Mouse (Mus musculus) thymus, postnatal 4 days (tissue): ENCODE measurements around the gene Ttc37.

Source experiments
- DNase-seq: peaks from one replicate; pipeline ENCODE4 v3.0.0; 2021

Gene Ttc37

GRCm38 (mm10) chr13:76098493-76099303 is at the start of gene Ttc37, which contains the start of gene Arsk:
Gene Ttc37 (plus strand): TSS chr13:76098734.
Gene Arsk (minus strand): TSS chr13:76098660.
- DNase-seq, result peak; percentile 95

- peak; percentile 26 for DNase-seq
These were observed 42.9 kb upstream of the Ttc37 start for GRCm38 (mm10) chr13:76055391-76056232.

GRCm38 (mm10) chr13:76056261-76056724 is 42.2 kb upstream of the Ttc37 start:
- peak; percentile 78 for DNase-seq

- no peak for DNase-seq
These were observed 41.7 kb upstream of the Ttc37 start, which contains the start of gene Gpr150 for GRCm38 (mm10) chr13:76056896-76057266. Gene Gpr150 (minus strand): TSS chr13:76056996.

GRCm38 (mm10) chr13:76057267-76058069 is 41.1 kb upstream of the Ttc37 start:
- no peak for DNase-seq

- DNase-seq, result no peak
These were observed 38.9 kb upstream of the Ttc37 start for GRCm38 (mm10) chr13:76059591-76059990.

GRCm38 (mm10) chr13:76062126-76062525 is 36.4 kb upstream of the Ttc37 start:
- DNase-seq, result no peak

- no peak for DNase-seq
These were observed 36.0 kb upstream of the Ttc37 start for GRCm38 (mm10) chr13:76062569-76062968.

GRCm38 (mm10) chr13:76063548-76063947 is 35.0 kb upstream of the Ttc37 start:
- no peak for DNase-seq

GRCm38 (mm10) chr13:76064363-76064945 is 34.1 kb upstream of the Ttc37 start:
- no peak for DNase-seq

- DNase-seq, result no peak
These were observed 24.2 kb upstream of the Ttc37 start for GRCm38 (mm10) chr13:76074323-76074722.

- DNase-seq, result no peak
These were observed 430 bp upstream of the Ttc37 start for GRCm38 (mm10) chr13:76098116-76098492.

- no peak for DNase-seq
These were observed 3.5 kb downstream of the Ttc37 start for GRCm38 (mm10) chr13:76101989-76102388.

- DNase-seq, result no peak
These were observed 10.7 kb downstream of the Ttc37 start for GRCm38 (mm10) chr13:76109069-76109824.

- no peak for DNase-seq
These were observed 30.3 kb downstream of the Ttc37 start for GRCm38 (mm10) chr13:76128799-76129198.

- DNase-seq, result no peak
These were observed 33.9 kb downstream of the Ttc37 start for GRCm38 (mm10) chr13:76132415-76132814.

- no peak for DNase-seq
These were observed 40.3 kb downstream of the Ttc37 start for GRCm38 (mm10) chr13:76138862-76139261.

- DNase-seq, result no peak
These were observed 42.7 kb downstream of the Ttc37 start for GRCm38 (mm10) chr13:76141117-76141808.

GRCm38 (mm10) chr13:76150483-76150882 is 51.9 kb downstream of the Ttc37 start:
- no peak for DNase-seq

GRCm38 (mm10) chr13:76157099-76157498 is 58.6 kb downstream of the Ttc37 start:
- DNase-seq, result no peak

GRCm38 (mm10) chr13:76157508-76157907 is 59.0 kb downstream of the Ttc37 start:
- DNase-seq, result no peak
